Mouse (Mus musculus): ENCODE data around the gene Ppfibp2.

GRCm38 (mm10) chr7:107749270-107749669 lies 154.3 kb downstream of the Ppfibp2 start:
- TF ChIP-seq CTCF (IDR thresholded peaks at IDR 0.05; ENCODE audit: control insufficient read depth, insufficient read depth, insufficient read length) (no peak), MYOG (IDR thresholded peaks at IDR 0.05; ENCODE audit: control insufficient read depth, extremely low read depth, insufficient read length) (no peak), USF1 (IDR thresholded peaks at IDR 0.05; ENCODE audit: low read depth) (no peak), CEBPB (IDR thresholded peaks at IDR 0.05; ENCODE audit: low read depth) (no peak)
